Mouse (Mus musculus): ENCODE results near the gene Erich6b. TPM values are rescaled to one million over a fixed set of nuclear protein-coding genes. Genes with fewer than 3 reads are reported as not detected.

The Erich6b gene
- not detected in 2 replicates for polyA plus RNA-seq (2015; fragmentation: Nextera tagmentation; extraction: Ambion mirVana)

GRCm38 (mm10) chr14:75642080-75642479 lies at the start of gene Erich6b:
Erich6b (plus strand) TSS chr14:75642259.
- no peaks in the 10 kb centered on the region for H3K9me3 ChIP-seq (replicated peaks)
- H3K27me3 ChIP-seq, result no peaks in the 10 kb centered on the region
- no peak within 1 kb of the TSS for H3K9ac ChIP-seq
- no peak for DNase-seq
- H3K4me2 ChIP-seq, result no peak within 1 kb of the TSS
- H3K4me1 ChIP-seq (replicated peaks), result no peaks in the 10 kb centered on the region
- no peak within 1 kb of the TSS for H3K27ac ChIP-seq
- no peaks in the 10 kb centered on the region for H3K36me3 ChIP-seq
- 71% methylated on average over 8 of the region's 8 CpGs for WGBS (ENCODE audit: insufficient replicate concordance)
- no peak for ATAC-seq (ENCODE audit: low read depth)
- H3K4me3 ChIP-seq (replicated peaks), result no peak within 1 kb of the TSS

GRCm38 (mm10) chr14:75592978-75593377 lies 49.1 kb upstream of the Erich6b start, which contains the start of gene Spert:
Spert (minus strand) TSS chr14:75593116.
- H3K36me3 ChIP-seq, result no peaks in the 10 kb centered on the region
- H3K4me3 ChIP-seq (replicated peaks), result no peak within 1 kb of the TSS
- ATAC-seq (ENCODE audit: low read depth) (no peak), DNase-seq (no peak)
- no peak within 1 kb of the TSS for H3K9ac ChIP-seq
- H3K9me3 ChIP-seq (replicated peaks), result no peaks in the 10 kb centered on the region
- H3K27me3 ChIP-seq, result no peaks in the 10 kb centered on the region
- no peak within 1 kb of the TSS for H3K27ac ChIP-seq
- WGBS (ENCODE audit: insufficient replicate concordance), result 42% methylated on average over 3 of the region's 3 CpGs
- no peak within 1 kb of the TSS for H3K4me2 ChIP-seq
- H3K4me1 ChIP-seq (replicated peaks), result no peaks in the 10 kb centered on the region

GRCm38 (mm10) chr14:75609176-75609575 lies 32.9 kb upstream of the Erich6b start:
- WGBS (ENCODE audit: insufficient replicate concordance), result 62% methylated on average over 2 of the region's 2 CpGs
- ATAC-seq (ENCODE audit: low read depth) (no peak), DNase-seq (no peak)
- Histone ChIP-seq H3K27me3 (no peaks in the 10 kb centered on the region), H3K4me3 (replicated peaks) (no peak overlapping the region), H3K4me2 (no peak overlapping the region), H3K36me3 (no peaks in the 10 kb centered on the region), H3K9ac (no peak overlapping the region), H3K9me3 (replicated peaks) (no peaks in the 10 kb centered on the region), H3K27ac (no peak overlapping the region), H3K4me1 (replicated peaks) (no peaks in the 10 kb centered on the region)

- Histone ChIP-seq H3K4me2 (no peak overlapping the region), H3K9ac (no peak overlapping the region), H3K9me3 (replicated peaks) (no peaks in the 10 kb centered on the region), H3K4me3 (replicated peaks) (no peak overlapping the region), H3K27ac (no peak overlapping the region), H3K4me1 (replicated peaks) (no peaks in the 10 kb centered on the region), H3K36me3 (no peaks in the 10 kb centered on the region), H3K27me3 (no peaks in the 10 kb centered on the region)
- WGBS (ENCODE audit: insufficient replicate concordance), result 68% methylated on average over 6 of the region's 6 CpGs
- ATAC-seq (ENCODE audit: low read depth) (no peak), DNase-seq (no peak)
These were observed 25.7 kb upstream of the Erich6b start for GRCm38 (mm10) chr14:75616375-75616774.

GRCm38 (mm10) chr14:75622984-75623383 lies 19.1 kb upstream of the Erich6b start:
- WGBS (ENCODE audit: insufficient replicate concordance), result 71% methylated on average over 7 of the region's 7 CpGs
- Histone ChIP-seq H3K4me2 (no peak overlapping the region), H3K27ac (no peak overlapping the region), H3K9me3 (replicated peaks) (no peaks in the 10 kb centered on the region), H3K4me3 (replicated peaks) (no peak overlapping the region), H3K9ac (no peak overlapping the region), H3K36me3 (no peaks in the 10 kb centered on the region), H3K4me1 (replicated peaks) (no peaks in the 10 kb centered on the region), H3K27me3 (no peaks in the 10 kb centered on the region)
- DNase-seq (no peak), ATAC-seq (ENCODE audit: low read depth) (no peak)

- Histone ChIP-seq H3K27me3 (no peaks in the 10 kb centered on the region), H3K4me2 (no peak overlapping the region), H3K9ac (no peak overlapping the region), H3K27ac (no peak overlapping the region), H3K36me3 (no peaks in the 10 kb centered on the region), H3K9me3 (replicated peaks) (no peaks in the 10 kb centered on the region), H3K4me3 (replicated peaks) (no peak overlapping the region), H3K4me1 (replicated peaks) (no peaks in the 10 kb centered on the region)
- ATAC-seq (ENCODE audit: low read depth) (no peak), DNase-seq (no peak)
- WGBS (ENCODE audit: insufficient replicate concordance), result 24% methylated on average over 8 of the region's 8 CpGs
These were observed 13.2 kb upstream of the Erich6b start for GRCm38 (mm10) chr14:75628870-75629269.

- Histone ChIP-seq H3K4me3 (replicated peaks) (no peak overlapping the region), H3K9ac (no peak overlapping the region), H3K4me2 (no peak overlapping the region), H3K27ac (no peak overlapping the region), H3K9me3 (replicated peaks) (no peaks in the 10 kb centered on the region), H3K4me1 (replicated peaks) (no peaks in the 10 kb centered on the region), H3K27me3 (no peaks in the 10 kb centered on the region), H3K36me3 (no peaks in the 10 kb centered on the region)
- WGBS (ENCODE audit: insufficient replicate concordance), result 66% methylated on average over 12 of the region's 12 CpGs
- no peak for ATAC-seq (ENCODE audit: low read depth)
- DNase-seq, result no peak
These were observed 6.7 kb upstream of the Erich6b start for GRCm38 (mm10) chr14:75635350-75635749.

GRCm38 (mm10) chr14:75636107-75636506 lies 6.0 kb upstream of the Erich6b start:
- H3K27ac ChIP-seq, result no peak overlapping the region
- H3K9me3 ChIP-seq (replicated peaks), result no peaks in the 10 kb centered on the region
- H3K4me1 ChIP-seq (replicated peaks), result no peaks in the 10 kb centered on the region
- WGBS (ENCODE audit: insufficient replicate concordance), result 64% methylated on average over 7 of the region's 7 CpGs
- H3K4me3 ChIP-seq (replicated peaks), result no peak overlapping the region
- no peak overlapping the region for H3K4me2 ChIP-seq
- H3K9ac ChIP-seq, result no peak overlapping the region
- ATAC-seq (ENCODE audit: low read depth) (no peak), DNase-seq (no peak)
- no peaks in the 10 kb centered on the region for H3K36me3 ChIP-seq
- H3K27me3 ChIP-seq, result no peaks in the 10 kb centered on the region

GRCm38 (mm10) chr14:75637641-75638040 lies 4.4 kb upstream of the Erich6b start:
- WGBS (ENCODE audit: insufficient replicate concordance), result 49% methylated on average over 4 of the region's 4 CpGs
- Histone ChIP-seq H3K9me3 (replicated peaks) (no peaks in the 10 kb centered on the region), H3K4me1 (replicated peaks) (no peaks in the 10 kb centered on the region), H3K9ac (no peak overlapping the region), H3K4me3 (replicated peaks) (no peak overlapping the region), H3K36me3 (no peaks in the 10 kb centered on the region), H3K4me2 (no peak overlapping the region), H3K27ac (no peak overlapping the region), H3K27me3 (no peaks in the 10 kb centered on the region)
- DNase-seq, result no peak
- ATAC-seq (ENCODE audit: low read depth), result no peak

GRCm38 (mm10) chr14:75640846-75641245 lies 1.2 kb upstream of the Erich6b start:
- no peak overlapping the region for H3K4me3 ChIP-seq (replicated peaks)
- no peaks in the 10 kb centered on the region for H3K9me3 ChIP-seq (replicated peaks)
- no peak overlapping the region for H3K27ac ChIP-seq
- H3K27me3 ChIP-seq, result no peaks in the 10 kb centered on the region
- no peaks in the 10 kb centered on the region for H3K4me1 ChIP-seq (replicated peaks)
- no peak overlapping the region for H3K9ac ChIP-seq
- H3K36me3 ChIP-seq, result no peaks in the 10 kb centered on the region
- DNase-seq (no peak), ATAC-seq (ENCODE audit: low read depth) (no peak)
- no peak overlapping the region for H3K4me2 ChIP-seq
- WGBS (ENCODE audit: insufficient replicate concordance), result 61% methylated on average over 2 of the region's 2 CpGs

- 65% methylated on average over 6 of the region's 6 CpGs for WGBS (ENCODE audit: insufficient replicate concordance)
- Histone ChIP-seq H3K4me2 (no peak overlapping the region), H3K27ac (no peak overlapping the region), H3K4me3 (replicated peaks) (no peak overlapping the region), H3K27me3 (no peaks in the 10 kb centered on the region), H3K36me3 (no peaks in the 10 kb centered on the region), H3K9me3 (replicated peaks) (no peaks in the 10 kb centered on the region), H3K9ac (no peak overlapping the region), H3K4me1 (replicated peaks) (no peaks in the 10 kb centered on the region)
- DNase-seq, result no peak
- ATAC-seq (ENCODE audit: low read depth), result no peak
These were observed 690 bp upstream of the Erich6b start for GRCm38 (mm10) chr14:75641369-75641768.

- Histone ChIP-seq H3K9ac (no peak overlapping the region), H3K4me3 (replicated peaks) (no peak overlapping the region), H3K27me3 (no peaks in the 10 kb centered on the region), H3K36me3 (no peaks in the 10 kb centered on the region), H3K27ac (no peak overlapping the region), H3K4me2 (no peak overlapping the region), H3K9me3 (replicated peaks) (no peaks in the 10 kb centered on the region), H3K4me1 (replicated peaks) (no peaks in the 10 kb centered on the region)
- ATAC-seq (ENCODE audit: low read depth) (no peak), DNase-seq (no peak)
- 77% methylated on average over 7 of the region's 7 CpGs for WGBS (ENCODE audit: insufficient replicate concordance)
These were observed 3.4 kb downstream of the Erich6b start for GRCm38 (mm10) chr14:75645461-75645860.
